Mouse (Mus musculus) testis, adult 10 weeks (tissue): ENCODE measurements around the gene Itk. TPM values are rescaled to one million over a fixed set of nuclear protein-coding genes. Genes with fewer than 3 reads are reported as not detected.

Experiments used
- polyA plus RNA-seq: library from polyadenylated mRNA; stranded (reverse); fragments of 350-450 nt; fragmentation: Illumina TruSeq; extraction: RNeasy Lipid Tissue Mini Kit (QIAGEN cat#74804); gene quantifications from one replicate; pipeline ENCODE4 v1.2.3, GENCODE M21; 2014; ENCODE audit warnings: low read depth, low replicate concordance

Gene Itk
- polyA plus RNA-seq, result not detected

GRCm38 (mm10) chr11:46389336-46390117 lies at the start of gene Itk:
TSS of gene Itk (minus strand) at chr11:46389515.

GRCm38 (mm10) chr11:46436760-46437458 lies 47.6 kb upstream of the Itk start, which contains the start of gene Med7:
TSS of gene Med7 (plus strand) at chr11:46436925.

GRCm38 (mm10) chr11:46396167-46396859 lies 7.0 kb upstream of the Itk start, which contains the start of gene Fam71b:
TSS of gene Fam71b (plus strand) at chr11:46396559.

GRCm38 (mm10) chr11:46312523-46313035 lies 76.7 kb downstream of the Itk start, which contains the start of gene Cyfip2:
TSS of gene Cyfip2 (minus strand) at chr11:46312859.

Other genes with a start within 250 kb of the Itk start
- not detected for gene Nipal4, start 223.0 kb downstream of the Itk start, polyA plus RNA-seq
- gene Fndc9, start 154.0 kb downstream of the Itk start, polyA plus RNA-seq, result 0.88 TPM
- gene Cyfip2, start 76.7 kb downstream of the Itk start, polyA plus RNA-seq, result 1.2 TPM
- gene Fam71b, start 7.0 kb upstream of the Itk start, polyA plus RNA-seq, result 104 TPM
- gene Med7, start 47.4 kb upstream of the Itk start, polyA plus RNA-seq, result 243 TPM
- 0.42 TPM for gene Havcr2, start 65.4 kb upstream of the Itk start, polyA plus RNA-seq
- not detected for gene Gm12169, start 134.7 kb upstream of the Itk start, polyA plus RNA-seq
- gene BC053393, start 182.0 kb upstream of the Itk start, polyA plus RNA-seq, result not detected
- gene Dppa1, start 239.7 kb upstream of the Itk start, polyA plus RNA-seq, result not detected